Mouse (Mus musculus) neural tube, embryonic 14.5 days (tissue): ENCODE measurements at regions not wholly inside any gene's neighbourhood (a gene's known extent, or its start where the extent isn't known, plus 50 kb on each side); places are given as distances from the start of the nearest gene placed in this dataset.

Source experiments
- ATAC-seq: fragments of 200-750 bp; cut with Nextera tagmentation; 2 replicates; pipeline ENCODE4 v1.8.0; 2017; ENCODE audit warnings: low read depth, mild to moderate bottlenecking, moderate TSS enrichment, moderate library complexity
- H3K27ac ChIP-seq: fragments of 300-500 bp; sonication (generic); 2 replicates; pipeline ENCODE4 v1.5.1; 2014; ENCODE audit warnings: low read depth, mild to moderate bottlenecking, control low read depth, low read length, moderate library complexity, mixed read lengths
- H3K27me3 ChIP-seq: fragments of 300-500 bp; sonication (generic); 2 replicates; pipeline ENCODE4 v1.6.1; 2014; ENCODE audit warnings: low read length; ENCODE audit not compliant: control insufficient read depth, insufficient read depth
- H3K36me3 ChIP-seq: fragments of 300-500 bp; sonication (generic); 2 replicates; pipeline ENCODE4 v1.6.1; 2014; ENCODE audit warnings: low read length, mixed read lengths; ENCODE audit not compliant: control insufficient read depth, insufficient read depth
- H3K4me1 ChIP-seq: fragments of 300-500 bp; sonication (generic); 2 replicates; pipeline ENCODE4 v1.6.1; 2014; ENCODE audit warnings: low read length; ENCODE audit not compliant: control insufficient read depth, insufficient read depth
- H3K4me2 ChIP-seq: fragments of 300-500 bp; sonication (generic); 2 replicates; pipeline ENCODE4 v1.6.1; 2014; ENCODE audit warnings: mild to moderate bottlenecking, low read depth, low read length, control low read depth
- H3K4me3 ChIP-seq: fragments of 300-500 bp; sonication (generic); 2 replicates; pipeline ENCODE4 v1.5.1; 2014; ENCODE audit warnings: low read depth, low read length, control low read depth, mixed read lengths
- H3K9ac ChIP-seq: fragments of 300-500 bp; sonication (generic); replicated peaks from 2 replicates; pipeline ENCODE4 v1.6.1; 2014; ENCODE audit warnings: low read depth, mild to moderate bottlenecking, control low read depth, low read length, mixed read lengths
- H3K9me3 ChIP-seq: fragments of 300-500 bp; sonication (generic); 2 replicates; pipeline ENCODE4 v1.6.1; 2016; ENCODE audit warnings: low read length; ENCODE audit not compliant: control insufficient read depth
- WGBS: fragments of 180-500 bp; shearing (Covaris S2); extraction: QIAGEN DNeasy Blood & Tissue Kit; methylation state at CpG from one replicate; pipeline ENCODE4 v1.1.7; 2014; 5-methylcytosine and 5-hydroxymethylcytosine counted together

DNA sequence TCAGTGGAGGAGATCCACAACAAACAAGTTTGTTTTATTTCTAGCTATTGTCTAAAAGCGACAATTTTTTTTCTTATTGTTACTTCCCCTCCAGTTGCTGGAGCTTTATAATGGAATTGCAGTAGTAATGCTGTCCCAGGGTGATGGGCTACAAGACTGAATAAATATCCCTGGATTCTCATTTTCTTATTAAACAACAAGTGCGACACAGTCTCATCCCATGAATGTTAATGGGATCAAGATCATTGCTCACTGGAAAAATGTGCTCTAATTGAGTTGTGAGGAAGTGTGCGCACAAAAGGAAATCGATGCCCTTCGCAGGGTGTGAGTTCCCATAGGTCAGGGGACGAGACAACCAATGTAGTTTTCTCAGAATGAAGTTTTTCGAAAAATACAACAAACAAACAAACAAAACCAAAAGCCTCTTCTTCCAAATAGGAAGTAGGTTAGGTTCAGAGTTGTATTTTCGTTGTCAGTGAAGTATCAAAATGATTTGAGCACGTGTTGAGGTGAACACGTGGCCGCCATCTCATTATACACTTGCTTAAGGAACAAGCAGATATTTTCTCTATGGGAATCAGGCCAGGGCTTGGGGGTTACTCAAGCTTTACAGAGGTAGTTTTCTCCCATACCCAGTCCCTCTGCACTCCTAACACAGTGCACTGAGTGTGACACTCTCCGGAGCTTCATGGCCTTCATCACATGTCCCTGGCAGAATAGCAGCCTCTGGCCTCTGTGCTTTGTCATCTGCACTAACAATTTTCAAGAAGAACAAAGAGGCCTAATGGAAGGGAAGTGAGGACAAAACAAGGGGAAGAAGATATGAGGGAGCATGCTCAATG, 205.7 kb downstream of the Rnf152 start:
- Histone ChIP-seq H3K27ac (no peak overlapping the region), H3K4me2 (no peak overlapping the region), H3K36me3 (no peaks in the 10 kb centered on the region), H3K4me1 (no peaks in the 10 kb centered on the region), H3K9me3 (no peaks in the 10 kb centered on the region), H3K9ac (no peak overlapping the region), H3K27me3 (no peaks in the 10 kb centered on the region), H3K4me3 (no peak overlapping the region)
- ATAC-seq: no peak
- 79% methylated on average over 12 of the region's 12 CpGs for WGBS

DNA sequence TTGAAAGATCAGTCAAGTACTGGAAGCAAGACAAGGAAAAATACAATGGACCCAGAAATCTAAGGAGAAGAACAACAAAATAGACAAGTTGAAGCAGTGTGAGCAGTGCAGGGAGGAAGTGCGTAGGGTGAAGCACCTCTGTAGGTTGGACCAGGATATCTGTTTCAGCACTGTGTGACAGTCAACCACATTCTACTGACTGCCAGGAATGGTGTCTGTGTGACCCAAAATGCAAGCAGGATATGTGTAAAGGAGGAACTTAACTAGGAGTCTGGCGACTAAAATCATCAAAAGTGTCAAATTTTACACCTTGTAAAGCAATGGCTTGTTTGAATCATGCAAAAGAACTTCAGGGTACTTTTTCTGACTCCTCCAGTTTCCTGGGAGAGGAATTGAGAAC, 207.7 kb downstream of the Rnf152 start:
- no peak overlapping the region for H3K9ac ChIP-seq
- H3K9me3 ChIP-seq: no peaks in the 10 kb centered on the region
- no peaks in the 10 kb centered on the region for H3K36me3 ChIP-seq
- 91% methylated on average over 2 of the region's 2 CpGs for WGBS
- no peak overlapping the region for H3K4me3 ChIP-seq
- H3K4me1 ChIP-seq: no peaks in the 10 kb centered on the region
- no peak for ATAC-seq
- no peak overlapping the region for H3K4me2 ChIP-seq
- H3K27me3 ChIP-seq: no peaks in the 10 kb centered on the region
- H3K27ac ChIP-seq: no peak overlapping the region

DNA sequence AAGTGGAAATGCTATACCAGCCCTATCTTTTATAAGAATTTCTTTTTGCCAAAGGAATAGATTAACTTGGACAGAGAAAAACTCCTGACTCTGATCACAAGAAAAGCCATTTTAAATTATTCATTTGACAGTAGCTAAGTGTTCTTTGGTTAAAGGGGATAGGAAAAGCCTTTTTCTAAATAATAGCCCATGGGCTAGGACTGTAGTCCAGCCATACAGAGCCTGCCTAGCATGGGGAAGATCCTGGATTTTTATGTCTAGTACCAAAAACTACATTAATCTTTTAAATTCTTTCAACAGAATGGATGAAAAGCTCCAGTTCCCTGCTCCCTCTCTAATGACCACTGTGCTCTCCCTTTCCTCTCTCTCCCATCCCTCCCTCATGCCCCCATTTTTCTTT, 208.5 kb downstream of the Rnf152 start:
- Histone ChIP-seq H3K27ac (no peak overlapping the region), H3K9ac (no peak overlapping the region), H3K4me3 (no peak overlapping the region), H3K36me3 (no peaks in the 10 kb centered on the region), H3K27me3 (no peaks in the 10 kb centered on the region), H3K9me3 (no peaks in the 10 kb centered on the region), H3K4me2 (no peak overlapping the region), H3K4me1 (no peaks in the 10 kb centered on the region)
- no peak for ATAC-seq

DNA sequence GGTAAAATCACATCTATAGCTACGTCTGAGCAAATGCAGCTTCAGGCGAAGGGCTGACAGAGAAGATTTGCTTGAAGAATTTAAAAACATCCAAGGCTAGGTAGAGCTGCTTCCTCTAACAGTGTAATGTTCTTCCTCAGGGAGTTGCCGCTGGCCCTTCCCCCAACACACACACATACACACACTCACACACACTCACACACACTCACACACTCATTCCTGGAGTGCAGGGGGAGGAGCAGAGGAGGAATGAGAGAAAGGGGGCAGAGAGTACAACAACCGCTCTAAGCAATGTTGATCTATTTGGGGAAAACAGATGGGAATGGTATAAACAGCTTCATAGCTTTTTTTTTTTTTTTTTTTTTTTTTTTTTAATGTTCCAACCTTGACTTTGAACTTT, 232.6 kb downstream of the Rnf152 start:
- H3K27me3 ChIP-seq: no peaks in the 10 kb centered on the region
- H3K4me3 ChIP-seq: no peak overlapping the region
- no peak overlapping the region for H3K4me2 ChIP-seq
- no peaks in the 10 kb centered on the region for H3K9me3 ChIP-seq
- no peak for ATAC-seq
- no peak overlapping the region for H3K27ac ChIP-seq
- H3K9ac ChIP-seq: no peak overlapping the region
- 86% methylated on average over 4 of the region's 4 CpGs for WGBS
- H3K4me1 ChIP-seq: no peaks in the 10 kb centered on the region
- no peaks in the 10 kb centered on the region for H3K36me3 ChIP-seq

GRCm38 (mm10) chr1:105117888-105118287, 238.6 kb downstream of the Rnf152 start:
- 89% methylated on average over 2 of the region's 2 CpGs for WGBS

DNA sequence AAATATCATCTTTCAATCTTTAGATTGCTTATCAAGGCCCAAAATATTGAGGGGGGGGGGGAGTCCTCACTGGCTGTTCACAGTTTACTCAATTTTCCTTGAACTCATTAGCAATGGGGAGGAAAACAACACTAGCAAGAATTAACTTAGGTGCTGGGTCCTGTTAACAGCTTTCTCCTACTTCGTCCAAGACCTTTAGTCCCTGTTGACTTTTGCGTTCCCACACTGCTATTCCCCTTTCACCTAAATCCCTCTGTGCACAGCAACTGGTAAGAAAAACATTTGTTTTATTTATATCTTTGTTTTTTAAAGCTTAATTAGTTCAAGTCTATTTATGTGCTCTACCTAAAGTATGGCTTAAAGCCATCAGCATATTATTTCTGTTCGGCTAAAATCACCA, 240.3 kb downstream of the Rnf152 start:
- Histone ChIP-seq H3K9me3 (no peaks in the 10 kb centered on the region), H3K27me3 (no peaks in the 10 kb centered on the region), H3K4me3 (no peak overlapping the region), H3K27ac (no peak overlapping the region), H3K36me3 (no peaks in the 10 kb centered on the region), H3K4me1 (no peaks in the 10 kb centered on the region), H3K4me2 (no peak overlapping the region), H3K9ac (no peak overlapping the region)
- WGBS: 86% methylated on average over 3 of the region's 3 CpGs
- no peak for ATAC-seq

More at GRCm38 (mm10) chr1:105117888-105118287, 238.6 kb downstream of the Rnf152 start:
- Histone ChIP-seq H3K9ac (no peak overlapping the region), H3K27me3 (no peaks in the 10 kb centered on the region), H3K36me3 (no peaks in the 10 kb centered on the region), H3K4me3 (no peak overlapping the region), H3K9me3 (no peaks in the 10 kb centered on the region), H3K4me1 (no peaks in the 10 kb centered on the region), H3K27ac (no peak overlapping the region), H3K4me2 (no peak overlapping the region)
- ATAC-seq: no peak

DNA sequence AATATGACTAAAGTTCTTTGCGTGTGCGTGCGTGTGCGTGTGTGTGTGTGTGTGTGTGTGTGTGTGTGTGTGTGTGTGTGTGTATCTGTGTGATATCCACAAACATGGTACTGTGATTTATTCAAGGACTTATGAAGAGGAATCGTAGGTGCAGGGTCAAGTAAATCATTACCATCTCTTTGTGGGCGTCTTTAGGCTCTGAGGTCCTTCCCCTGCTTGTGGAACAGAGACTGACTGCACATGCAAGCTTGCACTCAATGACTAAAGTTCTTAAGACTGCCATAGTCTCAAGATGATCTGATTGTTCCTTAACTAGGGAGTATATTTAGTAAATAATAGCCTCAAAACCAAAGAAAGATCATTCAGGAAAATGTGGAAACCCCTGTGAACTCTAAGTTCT, 241.1 kb downstream of the Rnf152 start:
- H3K4me3 ChIP-seq: no peak overlapping the region
- H3K27me3 ChIP-seq: no peaks in the 10 kb centered on the region
- H3K4me1 ChIP-seq: no peaks in the 10 kb centered on the region
- H3K36me3 ChIP-seq: no peaks in the 10 kb centered on the region
- 92% methylated on average over 6 of the region's 6 CpGs for WGBS
- ATAC-seq: no peak
- no peak overlapping the region for H3K9ac ChIP-seq
- no peaks in the 10 kb centered on the region for H3K9me3 ChIP-seq
- H3K4me2 ChIP-seq: no peak overlapping the region
- H3K27ac ChIP-seq: no peak overlapping the region

GRCm38 (mm10) chr1:105114835-105115234, 241.7 kb downstream of the Rnf152 start:
- no peak for ATAC-seq
- H3K27me3 ChIP-seq: no peaks in the 10 kb centered on the region
- H3K4me1 ChIP-seq: no peaks in the 10 kb centered on the region
- WGBS: 92% methylated on average over 3 of the region's 3 CpGs
- H3K4me3 ChIP-seq: no peak overlapping the region
- no peaks in the 10 kb centered on the region for H3K36me3 ChIP-seq
- no peak overlapping the region for H3K9ac ChIP-seq
- no peak overlapping the region for H3K27ac ChIP-seq
- H3K9me3 ChIP-seq: no peaks in the 10 kb centered on the region
- no peak overlapping the region for H3K4me2 ChIP-seq

- no peak for ATAC-seq
These were observed 243.6 kb downstream of the Rnf152 start for GRCm38 (mm10) chr1:105112762-105113525.

More at GRCm38 (mm10) chr1:105112762-105113525, 243.6 kb downstream of the Rnf152 start:
- Histone ChIP-seq H3K4me1 (no peaks in the 10 kb centered on the region), H3K27ac (no peak overlapping the region), H3K4me2 (no peak overlapping the region), H3K9me3 (no peaks in the 10 kb centered on the region), H3K9ac (no peak overlapping the region), H3K36me3 (no peaks in the 10 kb centered on the region), H3K4me3 (no peak overlapping the region), H3K27me3 (no peaks in the 10 kb centered on the region)
- WGBS: 88% methylated on average over 1 of the region's 1 CpGs
